Mouse (Mus musculus) embryo, embryonic 11 days (tissue): ENCODE measurements at regions not wholly inside any gene's neighbourhood (a gene's known extent, or its start where the extent isn't known, plus 50 kb on each side); places are given as distances from the start of the nearest gene placed in this dataset.
"Not testable (repeated sequence)": the region's sequence is repeated elsewhere in the genome, so short reads cannot be mapped to it uniquely, and the experiment has no call there.

Experiments
- DNase-seq: peaks from one replicate; pipeline ENCODE4 v3.0.0-alpha.2; 2015

GRCm38 (mm10) chr15:42082436-42082835 lies 1948.3 kb downstream of the 9330182O14Rik start:
- no peak for DNase-seq

GRCm38 (mm10) chr15:42100730-42101129 lies 1966.6 kb downstream of the 9330182O14Rik start:
- peak; percentile 29 for DNase-seq

- DNase-seq = peak; percentile 83
Observed at GRCm38 (mm10) chr15:42104816-42105215, 1970.7 kb downstream of the 9330182O14Rik start.

GRCm38 (mm10) chr15:42107106-42107505 lies 1972.9 kb downstream of the 9330182O14Rik start:
- DNase-seq = no peak

- peak; percentile 18 for DNase-seq
Observed at GRCm38 (mm10) chr15:42111811-42112210, 1977.6 kb downstream of the 9330182O14Rik start.

DNA sequence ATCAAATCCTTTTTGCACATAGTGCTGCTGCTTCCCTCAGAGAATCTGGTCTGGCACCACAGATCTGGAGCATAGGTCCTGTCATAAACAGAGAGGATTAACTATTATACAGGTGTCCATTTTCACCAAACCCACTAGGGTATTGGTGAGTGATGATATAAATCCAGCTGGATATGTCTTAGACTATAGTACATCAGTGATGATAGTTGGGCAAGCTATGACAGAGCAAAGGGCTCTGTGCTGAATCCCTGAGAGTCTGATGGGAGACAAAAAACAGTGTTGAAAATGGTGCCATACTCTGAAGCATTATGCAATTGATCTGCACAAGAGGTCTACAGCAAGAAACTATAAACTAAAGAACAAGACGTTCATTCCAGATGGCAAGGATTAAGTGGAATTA lies 1993.3 kb downstream of the 9330182O14Rik start:
- DNase-seq = no peak

DNA sequence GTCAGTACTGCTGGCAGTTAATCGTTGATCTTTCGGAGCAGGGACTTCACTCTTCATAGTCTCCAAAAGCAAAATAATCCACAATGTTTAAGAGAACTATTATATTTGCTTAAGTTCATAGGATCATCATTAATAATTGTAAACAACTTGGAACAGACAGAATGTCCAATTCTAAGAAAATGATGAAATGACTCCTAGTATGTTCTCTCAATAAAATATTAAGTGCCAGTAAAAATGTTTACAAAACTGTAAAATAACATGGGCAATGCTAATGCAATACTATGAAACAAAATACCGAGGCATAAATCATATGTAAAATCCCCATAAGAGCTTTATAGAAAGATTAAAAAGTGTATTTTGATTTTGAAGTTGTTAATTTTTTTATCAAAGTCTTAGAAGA lies 1994.8 kb downstream of the 9330182O14Rik start:
- no peak for DNase-seq

- DNase-seq = no peak
Observed at GRCm38 (mm10) chr15:42166546-42166945, 2032.4 kb downstream of the 9330182O14Rik start.

- not testable (repeated sequence) for DNase-seq
Observed at GRCm38 (mm10) chr15:42177766-42178165, 2043.6 kb downstream of the 9330182O14Rik start.

DNA sequence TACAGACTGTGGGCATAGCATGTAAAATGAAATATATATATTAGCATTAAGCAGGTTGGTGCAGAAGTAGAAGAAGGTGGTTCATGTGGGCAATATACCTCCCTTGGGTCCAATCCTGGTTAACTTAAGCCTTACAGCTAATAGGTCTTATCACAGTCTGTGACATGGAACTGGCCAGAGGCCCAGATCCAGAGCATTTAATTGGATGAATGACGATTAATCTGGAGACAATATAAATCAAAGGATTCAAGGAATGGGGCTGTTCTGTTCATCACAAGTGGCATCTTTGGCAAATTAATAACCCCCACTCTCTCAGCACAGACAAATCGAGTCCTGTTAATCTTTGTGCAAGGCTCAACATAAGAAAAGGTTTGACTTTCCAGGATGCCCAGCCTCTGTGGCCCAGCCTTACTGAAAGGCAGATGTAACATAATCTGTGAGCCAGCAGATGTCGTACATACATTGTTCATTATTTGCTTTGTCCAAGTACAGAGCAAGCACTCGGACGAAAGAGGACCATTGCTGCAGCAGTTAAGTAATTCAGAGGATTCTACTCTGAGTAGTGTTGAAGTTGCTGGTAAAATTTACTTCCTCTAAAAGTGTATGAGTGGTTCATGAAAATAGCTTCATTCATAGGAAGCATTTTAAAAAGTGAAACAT lies 2073.2 kb downstream of the 9330182O14Rik start:
- peak; percentile 52 for DNase-seq

- no peak for DNase-seq
Observed at GRCm38 (mm10) chr15:42219496-42219895, 2085.3 kb downstream of the 9330182O14Rik start.

DNA sequence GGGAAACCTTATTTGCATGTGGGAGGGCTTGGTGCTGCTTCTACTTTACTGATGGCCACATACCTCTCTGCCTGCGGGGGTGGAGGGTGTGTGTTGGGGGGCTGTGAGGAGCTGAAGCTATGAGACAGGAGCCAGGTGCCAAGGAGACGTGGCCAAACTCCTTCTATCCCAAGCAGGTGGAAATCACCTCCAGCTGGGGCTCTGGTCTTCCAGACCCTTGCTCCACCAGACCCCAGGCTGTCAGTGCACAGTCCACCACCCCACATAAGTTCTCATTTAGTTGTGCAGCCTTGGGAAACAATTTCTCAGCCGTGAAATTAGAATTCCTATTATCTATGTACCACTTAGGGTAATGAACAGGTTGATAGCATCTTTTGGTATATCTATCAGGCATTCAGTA lies 2085.8 kb downstream of the 9330182O14Rik start:
- DNase-seq = no peak

DNA sequence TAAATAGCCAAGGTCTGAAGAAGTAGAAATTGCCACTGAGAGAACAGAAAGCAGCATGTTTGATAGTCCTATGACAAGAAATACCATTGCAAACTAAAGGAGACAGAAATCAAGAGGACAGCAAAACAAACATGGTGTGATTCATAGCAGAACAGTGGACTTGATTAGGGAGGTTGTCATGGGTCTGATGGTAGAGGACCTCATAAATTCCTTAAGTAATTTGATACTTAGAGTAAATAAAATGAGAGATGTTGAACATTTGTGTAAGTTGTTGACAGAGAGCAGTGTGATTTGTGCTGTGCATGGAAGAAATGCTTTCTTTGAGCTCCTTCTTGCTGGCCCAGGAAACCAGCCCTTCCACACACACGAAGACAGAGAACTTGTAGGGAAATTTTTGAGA lies 2090.8 kb downstream of the 9330182O14Rik start:
- no peak for DNase-seq

GRCm38 (mm10) chr15:42231692-42232091 lies 2097.5 kb downstream of the 9330182O14Rik start:
- DNase-seq = no peak

GRCm38 (mm10) chr15:42246812-42247211 lies 2112.6 kb downstream of the 9330182O14Rik start:
- DNase-seq = no peak

GRCm38 (mm10) chr15:42252730-42253330 lies 2118.7 kb downstream of the 9330182O14Rik start:
- no peak for DNase-seq

GRCm38 (mm10) chr15:42256343-42256742 lies 2122.2 kb downstream of the 9330182O14Rik start:
- no peak for DNase-seq

DNA sequence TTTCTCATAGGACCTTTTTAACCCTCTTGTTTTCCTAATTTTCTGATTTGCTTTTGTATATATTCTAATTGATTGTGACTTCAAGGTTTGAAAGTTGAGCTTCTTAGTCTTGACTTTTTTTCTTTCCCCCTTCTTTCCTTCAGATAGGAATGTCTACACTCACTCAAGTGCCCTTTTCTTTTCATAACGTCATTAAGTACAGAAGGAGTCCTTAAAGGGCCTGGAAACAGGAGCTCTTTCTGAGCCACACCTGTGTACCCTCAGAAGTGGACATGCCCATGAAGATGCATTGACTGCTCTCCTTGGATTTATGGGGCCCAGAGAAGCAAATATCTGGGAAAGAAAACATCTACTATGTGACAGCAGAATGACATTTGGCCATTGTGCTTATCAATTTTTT lies 2141.0 kb downstream of the 9330182O14Rik start:
- DNase-seq = no peak

DNA sequence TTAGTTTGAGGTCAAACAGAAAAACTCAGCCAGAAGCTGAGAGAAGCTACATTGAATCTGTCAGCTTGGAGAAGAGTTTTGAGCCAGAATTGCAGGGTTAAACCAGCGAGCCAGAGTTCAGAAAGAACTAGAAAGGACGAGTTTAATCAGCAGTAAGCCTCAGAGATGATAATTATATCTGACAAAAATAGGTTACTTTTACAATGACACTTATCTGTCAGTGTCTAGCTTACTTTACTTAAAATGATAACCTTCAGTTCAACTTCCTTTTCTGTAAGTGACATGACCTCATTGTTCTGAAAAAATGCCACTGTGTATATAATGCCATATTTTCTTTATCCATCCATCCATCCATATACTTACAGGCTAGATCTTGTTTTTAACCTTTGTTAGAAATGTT lies 2143.1 kb downstream of the 9330182O14Rik start:
- no peak for DNase-seq

GRCm38 (mm10) chr15:42280810-42281209 lies 2146.6 kb downstream of the 9330182O14Rik start:
- no peak for DNase-seq

- peak; percentile 23 for DNase-seq
Observed at GRCm38 (mm10) chr15:42296406-42296805, 2162.2 kb downstream of the 9330182O14Rik start.

- peak; percentile 9 for DNase-seq
Observed at GRCm38 (mm10) chr15:42297430-42297829, 2163.3 kb downstream of the 9330182O14Rik start.

GRCm38 (mm10) chr15:42301956-42302355 lies 2167.8 kb downstream of the 9330182O14Rik start:
- no peak for DNase-seq

DNA sequence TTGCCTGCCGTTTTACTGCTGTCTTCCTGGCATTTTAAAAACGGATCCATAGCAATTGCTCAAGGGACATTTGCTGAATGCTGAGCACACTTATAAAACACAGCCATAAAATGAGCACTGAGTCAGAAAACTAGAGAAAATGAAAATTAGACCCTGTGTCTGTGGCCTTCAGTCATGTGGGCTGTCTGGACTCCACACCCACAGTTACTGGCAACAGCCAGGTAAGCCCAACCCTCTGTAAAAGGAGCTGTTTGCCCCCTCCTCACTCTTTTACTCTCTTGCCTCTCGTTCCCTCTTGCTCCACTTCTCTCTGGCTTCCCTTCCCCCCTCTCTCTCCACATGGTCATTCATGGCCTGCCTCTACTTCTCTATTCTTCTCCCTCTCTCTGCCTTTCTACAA lies 2169.9 kb downstream of the 9330182O14Rik start:
- no peak for DNase-seq

DNA sequence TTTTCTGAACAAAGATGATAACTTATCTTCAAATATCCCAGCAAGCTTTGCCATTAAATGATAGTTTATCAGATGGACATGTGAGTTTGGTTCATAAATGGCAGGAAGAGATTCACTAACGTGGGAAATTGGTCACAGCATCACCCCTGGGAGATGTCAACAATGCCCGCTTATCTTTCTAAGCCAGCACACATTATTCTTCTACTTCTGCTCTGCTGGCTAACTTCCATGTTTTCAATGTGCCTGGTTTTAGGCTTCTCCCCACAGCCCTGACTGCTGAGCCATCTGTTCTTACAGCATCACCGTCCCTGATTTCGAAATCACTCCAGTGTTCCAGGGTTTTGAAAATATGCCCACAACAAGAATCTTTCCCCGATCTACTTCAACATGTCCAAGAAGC lies 2175.4 kb downstream of the 9330182O14Rik start:
- no peak for DNase-seq
